Mouse (Mus musculus) lung, adult 2 months (tissue): ENCODE results near the gene Fubp1. TPM values are rescaled to one million over a fixed set of nuclear protein-coding genes. Genes with fewer than 3 reads are reported as not detected.
"Not testable (repeated sequence)": the region's sequence is repeated elsewhere in the genome, so short reads cannot be mapped to it uniquely, and the experiment has no call there.

Source experiments
- DNase-seq: peaks from one replicate; pipeline ENCODE4 v3.0.0; 2022
- H3K4me1 ChIP-seq: fragments of 200-500 bp; 2 replicates; pipeline ENCODE4 v1.6.1; 2011; ENCODE audit warnings: low read length; ENCODE audit not compliant: control insufficient read depth, insufficient read depth
- H3K4me3 ChIP-seq: fragments of 200-500 bp; replicated peaks from 2 replicates; pipeline ENCODE3; 2011; ENCODE audit warnings: low read depth, mild to moderate bottlenecking, control low read depth, low read length; ENCODE audit errors: extremely low read depth
- CTCF ChIP-seq: fragments of 200-500 bp; IDR thresholded peaks from 2 replicates; pipeline ENCODE4 v1.5.1; 2011; ENCODE audit warnings: mild to moderate bottlenecking, low read length, control low read depth; ENCODE audit not compliant: insufficient read depth
- POLR2A ChIP-seq: fragments of 200-500 bp; IDR thresholded peaks from 2 replicates; pipeline ENCODE4 v1.6.1; 2011; ENCODE audit warnings: low read depth, mild to moderate bottlenecking, control low read depth, low read length, borderline replicate concordance; ENCODE audit errors: extremely low read depth
- WGBS: fragments of 180-500 bp; shearing (Covaris S2); methylation state at CpG from one replicate; pipeline ENCODE4 v1.1.7; 2018; 5-methylcytosine and 5-hydroxymethylcytosine counted together
- polyA plus RNA-seq: library from polyadenylated mRNA; depleted of rRNA; stranded (reverse); fragments of >200 nt; gene quantifications from 2 replicates; pipeline ENCODE4 v1.2.3, GENCODE M21; 2012

Gene Fubp1
- polyA plus RNA-seq, 1 experiment, result 66.2 TPM

- 41% methylated on average over 9 of the region's 9 CpGs for WGBS
- no peak for DNase-seq
Observed at GRCm38 (mm10) chr3:152190679-152191477, 19.3 kb upstream of the Fubp1 start.

GRCm38 (mm10) chr3:152191791-152192237 lies 18.4 kb upstream of the Fubp1 start:
- peak; percentile 77 for DNase-seq
- no peak for TF ChIP-seq CTCF
- TF ChIP-seq POLR2A, result peak; percentile 29; the same call in 1 of the 2 replicates
- 8% methylated on average over 6 of the region's 6 CpGs for WGBS
- H3K4me3 ChIP-seq, result peak overlapping the region; percentile 73
- H3K4me1 ChIP-seq, result peaks cover 4% of the 10 kb centered on the region

More at GRCm38 (mm10) chr3:152190679-152191477, 19.3 kb upstream of the Fubp1 start:
- TF ChIP-seq POLR2A (no peak), CTCF (no peak)
- Histone ChIP-seq H3K4me3 (peak overlapping the region; percentile 65), H3K4me1 (peaks cover 4% of the 10 kb centered on the region)

GRCm38 (mm10) chr3:152192238-152192931 lies 17.8 kb upstream of the Fubp1 start:
- peak; percentile 21 for DNase-seq
- peaks cover 4% of the 10 kb centered on the region for H3K4me1 ChIP-seq
- peak overlapping the region; percentile 73 for H3K4me3 ChIP-seq
- 4% methylated on average over 11 of the region's 11 CpGs for WGBS
- TF ChIP-seq CTCF, result no peak

- TF ChIP-seq CTCF (no peak), POLR2A (no peak)
- H3K4me1 ChIP-seq, result peaks cover 4% of the 10 kb centered on the region
- DNase-seq, result no peak
- WGBS, result under 1% methylated on average over 7 of the region's 7 CpGs
- H3K4me3 ChIP-seq, result peak overlapping the region; percentile 80
Observed at GRCm38 (mm10) chr3:152193177-152193576, 17.0 kb upstream of the Fubp1 start.

- Histone ChIP-seq H3K4me3 (peak overlapping the region; percentile 80), H3K4me1 (peaks cover 4% of the 10 kb centered on the region)
- WGBS, result under 1% methylated on average over 17 of the region's 17 CpGs
- TF ChIP-seq CTCF, result no peak
- peak; percentile 95 for TF ChIP-seq POLR2A
- peak; percentile 82 for DNase-seq
Observed at GRCm38 (mm10) chr3:152193635-152194097, 16.6 kb upstream of the Fubp1 start.

- WGBS, result 52% methylated on average over 2 of the region's 2 CpGs
- not testable (repeated sequence) for DNase-seq, H3K4me1 ChIP-seq, H3K4me3 ChIP-seq
Observed at GRCm38 (mm10) chr3:152197246-152197645, 13.0 kb upstream of the Fubp1 start.

GRCm38 (mm10) chr3:152199125-152199524 lies 11.1 kb upstream of the Fubp1 start:
- Histone ChIP-seq H3K4me1 (no peaks in the 10 kb centered on the region), H3K4me3 (no peak overlapping the region)
- TF ChIP-seq POLR2A (no peak), CTCF (no peak)
- no peak for DNase-seq
- WGBS, result 66% methylated on average over 3 of the region's 3 CpGs

- no peaks in the 10 kb centered on the region for H3K4me1 ChIP-seq
- no peak overlapping the region for H3K4me3 ChIP-seq
- no peak for DNase-seq
- WGBS, result 91% methylated on average over 3 of the region's 3 CpGs
- TF ChIP-seq POLR2A (no peak), CTCF (no peak)
Observed at GRCm38 (mm10) chr3:152201181-152201580, 9.0 kb upstream of the Fubp1 start.

GRCm38 (mm10) chr3:152201651-152202050 lies 8.6 kb upstream of the Fubp1 start:
- no peak for TF ChIP-seq CTCF
- no peak for TF ChIP-seq POLR2A
- 76% methylated on average over 2 of the region's 2 CpGs for WGBS
- no peaks in the 10 kb centered on the region for H3K4me1 ChIP-seq
- no peak overlapping the region for H3K4me3 ChIP-seq
- no peak for DNase-seq

GRCm38 (mm10) chr3:152202942-152203341 lies 7.3 kb upstream of the Fubp1 start:
- Histone ChIP-seq H3K4me1 (no peaks in the 10 kb centered on the region), H3K4me3 (no peak overlapping the region)
- no peak for DNase-seq
- TF ChIP-seq POLR2A, result no peak
- no peak for TF ChIP-seq CTCF
